Mouse (Mus musculus) CH12.LX (cell line): ENCODE data around the gene Cryzl2. TPM values are rescaled to one million over a fixed set of nuclear protein-coding genes. Genes with fewer than 3 reads are reported as not detected.

Experiments used
- DNase-seq: peaks from one replicate; pipeline ENCODE4 v3.0.0-alpha.2; 2013; ENCODE audit errors: extremely low read depth
- H3K27ac ChIP-seq: 2 replicates; pipeline ENCODE4 v1.5.1; 2012; ENCODE audit warnings: low read depth, mild to moderate bottlenecking, control low read depth, moderate library complexity; ENCODE audit not compliant: insufficient read depth
- H3K27me3 ChIP-seq: replicated peaks from 2 replicates; pipeline ENCODE3; 2012; ENCODE audit warnings: inconsistent platforms
- H3K36me3 ChIP-seq, 2 experiments: replicated peaks in 1 of 2; 2 replicates each; pipeline versions ENCODE3 to v1.6.1; 2012; ENCODE audit warnings: inconsistent platforms in 1 of 2, low read length in 1 of 2, mild to moderate bottlenecking in 1 of 2, mixed read lengths in 1 of 2, moderate library complexity in 1 of 2; ENCODE audit not compliant: control insufficient read depth in 1 of 2, insufficient read depth in 1 of 2
- H3K4me1 ChIP-seq, 2 experiments: 2 replicates each; pipeline ENCODE4 v1.6.1; 2012; ENCODE audit warnings: inconsistent platforms in 1 of 2, moderate library complexity in 1 of 2; ENCODE audit not compliant: insufficient read depth in 2 of 2, control insufficient read depth in 1 of 2
- H3K4me2 ChIP-seq: 2 replicates; pipeline ENCODE4 v1.6.1; 2012; ENCODE audit warnings: low read depth, mild to moderate bottlenecking, control low read depth; ENCODE audit not compliant: poor library complexity, insufficient read depth, severe bottlenecking
- H3K4me3 ChIP-seq, 3 experiments: fragments of 150-350 bp in 1 of 3; sonication (generic) in 1 of 3; replicated peaks in 1 of 3; 2 replicates each; pipeline versions ENCODE3 to v1.5.1; 2011 to 2012; ENCODE audit warnings: low read depth in 2 of 3, low read length in 2 of 3, mild to moderate bottlenecking in 2 of 3, moderate library complexity in 2 of 3, control low read depth in 1 of 3, improper control_type of control experiment in 1 of 3, inconsistent platforms in 1 of 3, mixed read lengths in 1 of 3; ENCODE audit not compliant: poor library complexity in 1 of 3
- H3K79me2 ChIP-seq: replicated peaks from 2 replicates; pipeline ENCODE4 v1.6.1; 2012; ENCODE audit warnings: mild to moderate bottlenecking, moderate library complexity; ENCODE audit not compliant: control insufficient read depth, poor library complexity, insufficient read depth, severe bottlenecking; ENCODE audit errors: extremely low read depth
- H3K9ac ChIP-seq: 2 replicates; pipeline ENCODE4 v1.6.1; 2012; ENCODE audit warnings: low read depth, mild to moderate bottlenecking, control low read depth, moderate library complexity; ENCODE audit not compliant: insufficient read depth
- H3K9me3 ChIP-seq: replicated peaks from 2 replicates; pipeline ENCODE3; 2012; ENCODE audit warnings: low read length, inconsistent platforms, mixed read lengths
- CHD1 ChIP-seq: IDR thresholded peaks from 2 replicates; pipeline ENCODE4 v1.6.1; 2012; ENCODE audit warnings: low read depth, low read length, improper control_type of control experiment, inconsistent platforms
- E2F4 ChIP-seq: IDR thresholded peaks from 2 replicates; pipeline ENCODE4 v1.6.1; 2011; ENCODE audit warnings: low read depth, low read length, improper control_type of control experiment; ENCODE audit not compliant: insufficient replicate concordance
- ELF1 ChIP-seq: IDR thresholded peaks from 2 replicates; pipeline ENCODE4 v1.6.1; 2014; ENCODE audit warnings: low read depth, mild to moderate bottlenecking, inconsistent platforms, low read length, improper control_type of control experiment
- GABPA ChIP-seq: IDR thresholded peaks from 2 replicates; pipeline ENCODE4 v1.6.1; 2012; ENCODE audit warnings: low read depth, low read length, improper control_type of control experiment, inconsistent platforms; ENCODE audit not compliant: insufficient replicate concordance
- JUND ChIP-seq: conservative IDR thresholded peaks from 2 replicates; pipeline ENCODE4 v1.6.1; 2011; ENCODE audit warnings: low read depth, low read length, improper control_type of control experiment
- MAFK ChIP-seq: IDR thresholded peaks from 2 replicates; pipeline ENCODE4 v1.6.1; 2011; ENCODE audit warnings: low read length, improper control_type of control experiment; ENCODE audit not compliant: insufficient replicate concordance
- MEF2A ChIP-seq: IDR thresholded peaks from 2 replicates; pipeline ENCODE4 v1.6.1; 2014; ENCODE audit warnings: low read depth, mild to moderate bottlenecking, inconsistent platforms, low read length, improper control_type of control experiment, borderline replicate concordance
- NELFE ChIP-seq: IDR thresholded peaks from 2 replicates; pipeline ENCODE4 v1.6.1; 2011; ENCODE audit warnings: low read depth, low read length, improper control_type of control experiment
- NRF1 ChIP-seq: IDR thresholded peaks from 2 replicates; pipeline ENCODE4 v1.6.1; 2014; ENCODE audit warnings: low read depth, mild to moderate bottlenecking, inconsistent platforms, low read length, improper control_type of control experiment, moderate library complexity
- RCOR1 ChIP-seq: conservative IDR thresholded peaks from 2 replicates; pipeline ENCODE4 v1.6.1; 2012; ENCODE audit warnings: low read depth, mild to moderate bottlenecking, inconsistent platforms, low read length, improper control_type of control experiment
- TCF12 ChIP-seq: IDR thresholded peaks from 2 replicates; pipeline ENCODE4 v1.6.1; 2014; ENCODE audit warnings: low read depth, mild to moderate bottlenecking, inconsistent platforms, low read length, improper control_type of control experiment
- USF2 ChIP-seq: conservative IDR thresholded peaks from 2 replicates; pipeline ENCODE4 v1.6.1; 2011; ENCODE audit warnings: low read depth, low read length, improper control_type of control experiment
- ZNF384 ChIP-seq: IDR thresholded peaks from 2 replicates; pipeline ENCODE4 v1.6.1; 2012; ENCODE audit warnings: low read depth, low read length, improper control_type of control experiment, inconsistent platforms
- dilution Hi-C: fragments of 300-500 bp; cut with MboI; formaldehyde crosslinking; loops from 2 replicates; pipeline ENCODE4 v1.14.3; 2020; ENCODE audit warnings: low sequenced_read_pairs; ENCODE audit not compliant: extremely low pct_unique_long_range_greater_than_20kb, extremely low pct_ligation_motif_present
- in situ Hi-C: fragments of 300-500 bp; cut with MboI; formaldehyde crosslinking; loops from 3 replicates; pipeline ENCODE4 v1.14.3; 2019; ENCODE audit warnings: low sequenced_read_pairs, low pct_ligation_motif_present, low pct_unique_long_range_greater_than_20kb, mixed read lengths
- polyA plus RNA-seq: library from polyadenylated mRNA; unstranded; fragments of >175 nt; gene quantifications from 2 replicates; pipeline ENCODE4 v1.2.1, GENCODE M21; 2012; ENCODE audit warnings: low read depth; ENCODE audit not compliant: insufficient read length
- total RNA-seq, 2 experiments: library from RNA; depleted of rRNA; stranded (reverse); fragments of 300-350 nt in 1 of 2; fragments of >200 nt in 1 of 2; gene quantifications; 2 replicates each; pipeline ENCODE4 v1.2.3; 2012 to 2014

The Cryzl2 gene
- total and polyA plus RNA-seq, 3 experiments = 22.5 to 41.0 (median 25.0) TPM

DNA sequence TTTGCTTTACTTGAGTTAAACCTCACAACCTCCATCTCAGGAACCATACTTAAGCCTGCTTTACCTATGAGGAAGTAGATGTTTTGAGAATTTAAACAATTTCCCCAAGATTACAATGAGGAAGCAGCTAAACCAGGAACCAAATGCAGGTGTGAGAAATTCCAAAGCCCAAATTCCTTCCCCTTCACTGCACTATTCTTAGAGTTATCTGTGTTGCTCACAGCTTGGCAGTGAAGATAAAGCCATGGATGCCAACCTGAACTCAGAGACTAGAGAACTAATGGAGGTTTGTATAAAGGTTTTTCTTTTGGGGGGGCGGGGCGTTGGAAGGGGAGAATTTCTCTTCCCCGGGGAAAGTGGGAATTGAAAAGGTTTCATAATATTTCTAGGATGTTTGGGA is 6.1 kb upstream of the Cryzl2 start:
- Histone ChIP-seq H3K27ac (no peak overlapping the region), H3K27me3 (no peaks in the 10 kb centered on the region), H3K9me3 (no peaks in the 10 kb centered on the region), H3K4me2 (no peak overlapping the region), H3K9ac (no peak overlapping the region), H3K36me3 (no peaks in the 10 kb centered on the region), H3K4me3 (no peak overlapping the region), H3K79me2 (no peaks in the 10 kb centered on the region), H3K4me1 (peaks cover 0 to 25% of the 10 kb centered on the region in 2 experiments; a peak in 3 of 4 replicates)
- TF ChIP-seq TCF12 (no peak), MEF2A (no peak), ELF1 (no peak), JUND (no peak), RCOR1 (no peak), NRF1 (no peak), CHD1 (no peak), MAFK (no peak), NELFE (no peak), E2F4 (no peak)
- in situ Hi-C loops (loop anchor here (10.0 kb wide), 1 partner anchor 707 kb away; no protein-coding TSS in a partner anchor), dilution Hi-C loops (no loop called here)
- DNase-seq = no peak

DNA sequence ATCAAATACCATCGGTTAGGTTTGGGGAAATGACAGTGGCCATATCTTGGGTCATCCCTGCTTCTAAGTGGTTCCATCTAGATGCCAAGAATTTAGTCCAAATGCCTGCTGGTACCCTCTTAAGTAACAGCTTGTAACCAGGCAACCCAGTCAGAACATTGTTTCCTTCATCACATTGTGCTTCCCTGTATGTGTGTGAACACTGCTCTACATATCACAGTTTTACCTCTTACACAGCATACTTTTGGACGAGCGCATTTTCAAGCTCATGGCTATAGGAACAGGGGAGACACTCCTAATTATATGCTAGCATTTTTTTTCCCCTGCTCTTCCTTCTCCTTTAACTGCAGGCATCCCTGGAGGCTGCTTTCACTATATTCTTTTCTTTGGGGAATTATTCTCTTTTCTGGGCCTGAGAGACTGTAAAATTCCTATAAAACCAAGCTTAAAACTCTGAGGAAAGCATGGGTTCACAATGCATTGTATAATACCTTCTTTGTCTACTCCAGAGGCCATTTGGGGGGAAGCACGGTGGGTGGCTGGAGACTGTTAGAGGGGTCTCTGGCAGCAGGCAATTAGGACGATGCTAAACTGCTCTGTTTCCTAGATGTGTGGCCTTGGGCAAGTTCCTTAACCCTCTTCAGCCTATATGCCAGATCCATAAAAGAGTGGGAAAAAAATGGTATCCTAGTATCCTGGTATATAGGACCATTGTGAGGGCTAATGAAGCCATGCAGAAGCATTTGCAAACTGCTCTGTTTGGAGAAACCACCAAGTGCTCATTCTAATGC is 5.4 kb upstream of the Cryzl2 start:
- dilution Hi-C loops (no loop called here), in situ Hi-C loops (loop anchor here (10.0 kb wide), 1 partner anchor 708 kb away; no protein-coding TSS in a partner anchor)
- no peak for DNase-seq
- Histone ChIP-seq H3K36me3 (no peaks in the 10 kb centered on the region), H3K4me3 (no peak overlapping the region), H3K4me1 (peaks cover 0 to 27% of the 10 kb centered on the region in 2 experiments; a peak in 3 of 4 replicates), H3K4me2 (no peak overlapping the region), H3K9me3 (no peaks in the 10 kb centered on the region), H3K79me2 (no peaks in the 10 kb centered on the region), H3K27ac (no peak overlapping the region), H3K27me3 (no peaks in the 10 kb centered on the region), H3K9ac (no peak overlapping the region)
- TF ChIP-seq TCF12 (no peak), USF2 (no peak), RCOR1 (no peak), GABPA (no peak), ZNF384 (no peak), ELF1 (no peak)
